Mouse (Mus musculus) CD4-positive, CD25-positive, alpha-beta regulatory T cell, adult 4 months (primary cell): ENCODE results near the gene Apln. TPM values are rescaled to one million over a fixed set of nuclear protein-coding genes. Genes with fewer than 3 reads are reported as not detected.

Experiments used
- ATAC-seq: one replicate; pipeline ENCODE4 v1.8.0; 2017
- polyA plus RNA-seq, 2 experiments: library from polyadenylated mRNA; unstranded; fragments of 100-300 nt; shearing (Covaris generic); gene quantifications; one replicate each; pipeline ENCODE4 v1.2.1; 2017

Apln gene
- polyA plus RNA-seq = under 1 TPM; 0.30 to 0.37 TPM

DNA sequence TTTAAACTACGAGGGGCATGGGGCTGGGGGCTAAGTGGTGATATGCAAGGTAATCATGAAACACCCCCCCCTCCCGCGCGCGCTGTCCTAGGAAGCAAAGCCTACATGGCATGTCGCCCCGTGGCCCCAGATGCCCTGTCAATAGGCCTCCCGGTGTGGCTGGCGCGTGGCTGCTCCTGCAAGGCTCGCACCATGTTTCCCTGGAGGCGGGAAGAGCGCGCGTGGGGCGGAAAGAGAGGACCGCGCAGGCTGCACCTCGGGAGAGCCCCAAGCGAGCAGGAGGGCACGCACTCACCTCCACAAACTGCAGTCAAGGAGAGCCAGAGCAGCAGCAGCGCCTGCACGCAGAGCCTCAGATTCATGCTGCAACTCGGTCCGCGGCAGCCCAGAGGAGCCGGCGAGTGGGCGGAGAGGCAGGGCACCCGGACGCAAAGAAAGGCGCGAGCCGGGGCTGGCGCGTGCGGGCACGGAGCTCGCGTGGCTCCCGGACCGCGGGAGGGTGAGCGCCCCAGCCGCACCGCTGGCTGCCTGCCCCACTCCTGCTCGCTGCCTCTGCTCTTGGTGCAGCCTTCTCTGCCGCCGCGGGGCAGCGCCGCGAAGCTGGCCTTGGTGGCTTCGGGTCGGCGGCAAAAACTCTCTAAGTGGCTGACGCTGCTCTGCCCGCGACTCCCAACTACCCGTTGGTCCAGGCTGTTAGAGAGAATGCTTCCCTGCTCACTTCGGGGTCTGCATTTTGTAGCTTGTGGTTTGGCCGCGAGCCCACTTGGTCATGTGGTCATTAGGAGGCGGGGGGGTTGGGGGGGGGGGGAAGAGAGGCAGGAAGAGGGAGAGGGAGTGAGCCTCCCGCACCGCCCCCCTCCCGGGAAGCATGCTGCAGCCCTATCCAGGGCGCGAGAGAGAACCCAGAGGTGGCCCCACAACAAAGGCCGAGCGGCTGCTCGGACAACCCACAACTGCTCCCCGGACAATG, at the start of gene Apln:
Gene Apln (minus strand): TSS at position 710 of the 970 bp plus-strand sequence.
- ATAC-seq = no peak

DNA sequence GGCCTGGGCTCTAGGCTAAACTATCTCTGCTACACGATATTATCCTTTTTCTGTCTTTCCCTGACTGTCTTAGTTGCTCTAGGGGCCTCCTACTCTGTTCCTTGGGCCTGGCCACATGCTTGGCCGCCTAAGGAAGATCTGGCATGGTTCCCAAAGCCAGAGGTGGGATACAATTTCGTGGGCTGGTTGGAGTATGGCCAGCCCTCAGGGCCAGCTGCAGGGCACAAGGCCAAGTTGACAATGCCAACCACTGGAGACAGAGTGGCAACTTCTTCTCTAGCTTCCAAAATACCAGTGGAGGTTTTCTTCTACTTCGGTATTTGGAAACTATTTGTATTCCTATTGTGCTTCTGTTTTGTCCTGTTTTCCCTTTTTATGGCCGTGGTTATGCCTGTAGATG, 47.7 kb upstream of the Apln start:
- no peak for ATAC-seq

DNA sequence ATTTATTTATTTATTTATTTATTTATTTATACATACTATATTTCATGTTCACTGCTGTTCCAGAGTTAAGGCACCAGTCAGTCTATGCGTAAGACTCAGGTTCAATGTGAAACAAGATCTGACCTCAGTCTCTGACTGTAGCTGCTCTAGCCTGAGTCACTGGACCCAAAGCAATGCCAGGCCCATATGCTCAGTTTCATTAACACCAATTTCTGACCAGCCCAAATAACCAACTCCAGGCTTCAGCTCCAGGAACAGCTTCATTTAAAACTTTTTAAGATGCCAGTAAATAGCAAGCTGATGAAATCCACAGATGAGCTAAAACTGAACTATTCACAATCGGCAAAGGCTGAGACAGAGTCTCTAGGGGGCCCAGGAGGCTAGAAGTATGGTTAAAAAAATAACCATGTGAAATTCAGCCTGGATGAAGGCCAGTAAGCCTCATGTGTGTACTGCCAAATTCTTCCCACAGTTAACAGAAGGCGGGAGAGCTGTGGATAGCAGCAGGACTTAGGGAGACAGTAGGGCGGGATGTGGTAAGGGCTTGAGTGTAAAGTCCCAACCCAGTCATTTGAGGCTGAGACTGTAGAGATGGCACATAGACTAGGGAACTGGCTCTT, 42.3 kb upstream of the Apln start:
- ATAC-seq = no peak

DNA sequence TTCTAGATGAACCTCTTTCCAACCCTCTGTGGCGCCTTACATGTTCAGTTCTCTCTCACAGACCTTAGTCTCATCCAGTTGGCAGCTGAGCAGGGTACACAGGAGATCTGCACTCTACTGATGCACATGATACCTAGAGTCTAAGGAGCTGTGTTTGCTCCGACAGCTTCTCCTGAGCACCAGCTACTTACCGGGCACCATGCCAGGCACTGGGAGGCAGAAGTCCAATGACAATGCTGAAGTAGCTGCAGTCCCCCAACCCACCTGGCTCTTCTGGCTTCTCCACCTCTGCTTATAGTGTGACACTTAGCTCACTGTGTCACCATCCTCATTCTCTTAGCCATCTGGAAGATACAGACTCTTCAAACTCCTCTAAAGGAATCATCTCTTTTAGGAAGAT, 40.0 kb upstream of the Apln start:
- ATAC-seq = no peak

DNA sequence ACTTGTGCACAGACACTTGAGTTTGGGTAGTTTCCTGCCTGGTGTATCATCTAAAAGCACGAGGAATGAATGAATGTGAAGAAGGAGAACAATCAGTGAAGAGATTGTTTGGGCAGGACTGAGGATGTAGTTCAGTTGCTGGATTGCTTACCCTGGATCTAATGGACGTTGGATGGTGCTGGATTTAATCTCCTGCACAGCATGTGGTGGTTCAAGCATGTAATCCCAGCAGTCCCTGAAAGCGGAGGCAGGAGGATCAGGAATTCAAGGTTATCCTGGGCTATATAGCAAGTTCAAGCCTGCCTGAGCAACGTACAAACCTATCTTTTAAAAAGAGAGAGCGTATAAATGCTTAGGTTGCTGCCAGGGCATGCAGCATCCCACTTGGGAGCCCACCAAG, 37.7 kb upstream of the Apln start:
- ATAC-seq = no peak

DNA sequence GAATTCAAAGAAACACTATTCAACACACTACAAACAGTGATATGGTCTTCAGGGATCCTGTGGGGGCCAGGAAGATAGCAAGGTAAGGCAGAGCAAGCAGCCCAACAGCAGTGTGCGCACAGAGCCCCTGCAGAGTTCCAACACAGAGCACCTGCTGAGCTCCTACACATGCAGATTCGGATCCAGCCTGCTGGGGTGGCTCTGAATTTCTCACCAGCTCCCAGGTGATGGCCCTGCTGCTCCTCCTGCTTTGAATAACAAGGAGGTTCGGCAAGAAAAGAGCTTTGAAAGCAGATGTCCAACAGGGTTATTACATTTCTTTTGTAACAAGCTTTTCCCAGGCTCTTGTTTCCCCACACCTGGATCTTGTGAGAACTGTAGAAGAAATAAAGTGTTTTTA, 37.3 kb upstream of the Apln start:
- no peak for ATAC-seq

DNA sequence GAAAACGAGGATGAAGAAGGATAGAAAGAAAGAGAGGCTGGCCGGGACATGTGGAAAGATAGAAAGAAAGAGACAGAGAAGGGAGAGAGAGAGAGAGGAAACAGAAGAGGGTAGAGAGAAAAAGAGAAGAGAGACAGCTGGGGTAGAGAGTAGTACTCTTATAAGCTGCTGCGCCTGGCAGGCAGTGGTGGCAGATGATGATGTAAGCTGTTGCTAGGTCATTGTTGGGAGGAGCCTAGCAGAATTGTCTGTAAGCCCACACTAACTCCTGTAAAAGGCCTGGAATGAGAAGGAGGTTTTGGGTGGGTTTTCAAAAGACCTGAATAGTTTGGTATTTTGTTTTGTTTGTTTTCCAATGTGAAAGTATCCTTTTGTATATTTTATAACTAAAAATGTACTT, 32.2 kb upstream of the Apln start:
- ATAC-seq = no peak

DNA sequence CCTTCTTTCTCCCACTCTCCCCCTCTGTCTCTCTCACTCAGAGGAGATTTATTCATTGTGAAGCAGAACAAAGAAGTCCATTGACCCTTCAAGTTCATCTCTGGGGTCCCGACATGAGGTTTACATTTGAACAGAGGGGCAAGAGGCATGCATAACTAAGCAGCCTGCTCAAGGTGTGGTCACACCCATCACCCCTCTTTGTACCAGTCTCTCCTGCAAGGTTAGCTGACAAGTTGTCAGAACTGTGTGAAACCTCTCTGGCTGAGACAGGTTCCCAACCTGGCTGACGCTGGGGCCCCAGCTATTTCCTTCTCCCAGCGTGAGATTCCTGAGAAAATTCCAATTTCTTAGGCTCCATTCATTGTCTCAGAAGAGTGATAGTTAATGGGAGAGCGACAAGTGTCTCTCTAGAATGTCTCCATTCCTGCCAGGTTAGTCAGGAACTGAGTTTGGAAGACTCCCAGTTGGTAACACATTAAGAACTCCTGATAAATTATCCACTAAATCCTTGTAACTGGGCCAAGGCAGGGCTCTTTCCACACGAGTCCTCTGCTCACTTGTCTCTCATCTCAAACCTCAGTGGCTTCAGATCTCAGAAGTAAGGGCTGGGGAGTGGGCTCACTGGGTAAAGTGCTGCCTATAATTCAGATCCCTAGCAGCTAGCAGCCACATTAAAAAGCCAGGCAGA, 29.7 kb upstream of the Apln start:
- ATAC-seq = no peak

DNA sequence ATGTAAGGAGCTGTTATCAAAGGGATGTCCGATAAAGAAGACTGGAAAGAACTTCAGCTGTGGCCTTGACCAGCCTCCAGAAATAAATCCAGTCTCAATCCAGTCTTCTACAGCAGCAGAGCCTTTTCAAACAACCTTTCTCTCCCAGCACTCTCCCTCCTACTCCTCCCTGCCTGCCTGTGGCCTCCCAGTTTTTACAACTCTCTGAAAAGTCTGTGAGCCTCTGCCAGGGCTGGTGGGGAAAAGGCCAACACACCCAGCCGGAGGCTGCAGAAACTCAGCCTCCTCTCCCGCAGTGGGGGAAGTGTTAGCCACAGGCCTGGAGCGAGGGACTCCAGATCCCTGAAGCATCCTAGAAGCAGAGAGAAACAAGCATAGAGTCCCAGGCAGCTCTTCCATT, 27.8 kb upstream of the Apln start:
- ATAC-seq = no peak

DNA sequence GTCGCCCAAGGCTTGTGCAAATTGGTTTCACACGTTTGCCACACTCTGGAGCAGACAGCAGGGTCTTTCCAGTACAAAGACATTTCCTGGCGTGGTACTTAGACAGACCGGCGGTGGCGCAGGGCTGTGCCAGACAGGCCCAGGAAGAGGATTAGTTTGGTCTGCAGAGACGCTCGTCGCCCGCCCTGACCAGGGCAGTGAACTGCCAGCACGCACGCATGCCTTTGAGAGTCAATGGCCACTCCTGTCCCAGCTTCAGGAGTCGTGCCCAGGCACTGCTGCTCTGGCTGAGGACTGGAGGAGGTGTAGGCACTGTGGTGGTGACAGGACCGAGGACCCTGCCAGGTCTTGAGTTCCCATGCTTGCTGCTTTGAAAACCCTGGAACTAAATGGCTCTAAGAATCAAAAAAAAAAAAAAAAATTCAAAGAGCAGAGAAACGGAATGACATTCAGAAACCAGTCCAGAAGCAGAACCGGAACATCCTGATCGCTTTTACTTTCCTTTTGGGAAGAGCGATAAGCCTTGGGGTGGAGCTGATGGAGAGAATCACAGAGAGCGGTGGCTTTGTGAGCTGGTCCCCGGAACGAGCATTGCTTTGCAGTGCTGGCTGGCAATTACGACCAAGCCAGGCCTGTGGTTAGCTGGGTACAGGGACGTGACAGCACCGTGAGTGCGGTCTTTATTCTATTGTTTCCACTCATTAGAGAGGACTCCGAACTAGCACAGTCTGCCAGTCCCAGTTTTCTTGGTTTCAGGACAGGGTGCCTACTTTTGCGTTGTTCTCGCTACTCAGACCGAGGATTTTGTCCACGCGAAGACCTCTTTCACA, 19.7 kb upstream of the Apln start:
- peak; percentile 81 for ATAC-seq

DNA sequence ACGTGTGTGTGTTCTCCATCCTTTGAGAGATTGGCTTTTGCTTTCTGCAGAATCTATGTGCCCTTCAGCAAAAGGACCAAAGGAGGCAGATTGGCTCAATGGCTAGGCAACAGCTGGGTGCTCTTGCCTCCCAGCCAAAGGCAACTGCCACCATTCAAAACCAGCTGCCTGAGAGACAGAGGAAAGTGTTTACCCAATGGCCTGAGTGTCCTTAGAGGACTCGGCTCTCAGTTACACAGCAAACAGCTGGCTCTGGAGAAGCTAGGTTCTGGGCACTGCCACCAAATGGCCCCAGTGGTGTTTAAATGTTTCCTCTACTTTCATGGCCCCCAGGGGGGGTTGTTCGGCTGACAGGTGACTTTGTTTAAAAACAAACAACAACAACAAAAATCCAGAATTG, 19.1 kb upstream of the Apln start:
- ATAC-seq = peak; percentile 17

DNA sequence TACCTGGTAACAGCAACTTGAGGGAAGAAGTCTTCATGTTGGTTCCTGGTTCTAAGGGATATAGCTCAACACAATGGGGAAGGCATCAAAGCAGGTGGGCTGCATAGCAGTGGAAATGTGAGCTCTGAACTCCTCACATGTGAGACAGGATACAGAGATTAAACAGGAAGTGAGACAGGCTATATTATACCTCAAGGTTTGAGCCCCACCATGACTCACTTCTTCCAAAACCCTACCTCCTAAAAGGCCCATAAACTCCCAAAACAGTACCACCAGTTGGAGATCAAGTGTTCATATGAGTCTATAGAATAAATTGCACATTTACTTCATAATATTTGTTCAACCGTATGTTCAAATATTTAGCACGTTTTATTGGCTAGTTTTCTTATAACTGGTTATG, 11.7 kb upstream of the Apln start:
- ATAC-seq = no peak

DNA sequence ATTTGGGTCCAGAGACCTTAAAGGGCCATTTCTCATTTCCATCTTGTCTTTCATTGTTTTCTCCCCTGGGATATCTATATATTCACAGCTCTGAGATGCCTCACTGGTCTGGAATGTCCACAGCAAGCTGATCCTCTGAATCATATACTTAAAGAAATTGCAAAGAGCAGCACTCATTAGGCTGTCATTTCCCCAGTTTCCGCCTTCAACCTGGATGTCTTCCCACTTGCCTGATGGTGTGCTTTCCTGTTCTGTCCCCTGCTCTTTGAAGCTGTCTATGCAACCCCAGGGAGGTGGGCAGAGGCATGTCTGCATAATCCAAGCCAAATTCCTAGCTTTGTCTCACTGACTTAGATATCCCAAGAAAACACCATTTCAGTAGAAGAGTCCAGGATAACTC, 9.6 kb upstream of the Apln start:
- no peak for ATAC-seq

DNA sequence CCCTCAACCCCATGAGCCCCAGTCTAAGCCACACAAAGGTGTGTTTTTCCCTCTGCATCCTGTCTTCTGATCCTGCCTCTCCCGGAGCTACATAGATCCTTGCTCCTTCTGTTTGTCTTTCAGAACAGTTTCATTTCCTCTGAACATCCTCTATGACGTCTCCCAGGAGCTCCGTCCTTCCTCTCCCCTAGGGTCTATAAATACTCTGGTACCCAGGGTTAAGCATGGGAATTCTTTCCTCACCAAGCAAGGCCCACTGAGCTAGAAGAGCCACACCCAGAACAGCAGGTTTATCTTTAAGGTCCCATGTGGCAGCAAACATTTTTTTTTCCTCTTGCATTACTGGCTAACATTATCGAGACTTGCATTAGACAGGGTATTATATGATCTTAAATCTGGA, 8.1 kb upstream of the Apln start:
- no peak for ATAC-seq

DNA sequence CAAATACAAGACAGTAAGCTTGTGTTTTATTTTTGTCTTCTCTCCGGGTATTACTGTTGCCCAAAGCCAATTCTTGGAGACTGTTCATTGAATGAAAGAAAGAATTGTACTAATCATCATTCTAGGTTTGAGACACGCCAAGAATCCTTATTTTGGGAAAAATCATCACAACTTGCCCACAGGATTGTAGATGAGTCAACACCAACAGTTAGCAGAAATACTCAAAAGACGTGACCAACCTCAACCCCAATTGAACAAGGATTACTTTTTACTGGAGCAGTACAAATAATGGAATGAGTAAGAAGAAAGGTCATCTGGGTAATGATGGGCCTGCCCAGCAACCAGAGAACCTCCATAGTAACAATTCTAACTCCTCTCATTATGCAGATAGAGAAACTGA, 5.7 kb upstream of the Apln start:
- no peak for ATAC-seq

DNA sequence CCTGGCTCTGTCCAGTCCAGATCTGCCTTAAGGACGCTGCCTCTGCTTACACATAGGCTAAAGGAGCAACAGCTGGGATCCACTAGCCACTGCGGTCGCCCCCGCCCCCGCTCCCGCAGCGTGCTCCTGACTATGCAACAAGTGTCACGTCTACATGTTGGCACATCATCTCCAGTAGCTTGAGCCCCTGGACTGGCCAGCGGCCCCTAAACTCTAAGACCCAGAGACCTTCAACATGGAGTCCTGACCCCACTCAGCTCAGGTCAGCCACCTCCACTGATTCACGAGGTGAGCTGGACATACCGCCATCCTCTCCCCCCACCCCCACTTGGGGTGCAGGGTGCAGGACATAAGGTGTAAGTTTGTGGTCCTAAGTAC, 898 bp downstream of the Apln start:
- ATAC-seq = no peak

DNA sequence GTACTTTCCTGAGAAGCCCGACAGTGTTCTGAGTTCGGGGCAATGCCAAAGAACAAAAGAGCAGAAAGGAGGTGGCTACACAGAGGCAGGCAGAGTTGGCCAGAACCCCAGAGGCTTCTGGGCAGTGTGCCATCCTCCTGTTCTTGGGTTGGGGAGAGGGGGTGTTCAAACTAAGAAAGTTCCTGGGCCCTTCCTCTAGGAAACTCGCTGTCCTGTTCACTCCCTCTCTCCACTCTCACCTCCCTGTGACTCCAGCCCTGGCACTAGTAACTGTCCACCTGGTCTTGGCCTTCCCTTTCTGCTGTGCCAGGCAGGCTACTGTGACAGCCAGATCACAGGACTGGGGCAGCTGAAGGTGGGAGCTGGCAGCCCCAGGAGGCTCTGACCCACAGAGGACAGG, 1.6 kb downstream of the Apln start:
- ATAC-seq = no peak

DNA sequence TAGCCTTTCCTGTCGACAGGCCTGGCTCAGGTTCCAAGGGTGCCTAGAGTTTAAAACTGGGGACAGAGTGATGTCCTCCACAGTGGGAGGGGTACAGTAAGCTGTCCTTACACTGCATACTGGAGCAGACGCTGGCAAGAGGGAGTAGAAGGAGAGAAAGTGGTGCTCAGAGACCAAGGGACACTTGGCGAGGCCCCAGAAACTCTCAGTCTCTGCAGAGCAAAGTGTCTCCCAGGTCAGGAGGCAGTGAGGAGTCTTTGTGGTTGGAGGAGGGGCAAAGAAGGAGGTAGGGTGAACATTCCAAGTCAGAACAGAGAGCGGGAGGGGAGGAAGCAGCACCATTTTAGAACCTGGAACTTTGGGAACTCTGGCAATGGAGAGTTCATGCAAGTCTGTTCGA, 2.8 kb downstream of the Apln start:
- ATAC-seq = no peak

DNA sequence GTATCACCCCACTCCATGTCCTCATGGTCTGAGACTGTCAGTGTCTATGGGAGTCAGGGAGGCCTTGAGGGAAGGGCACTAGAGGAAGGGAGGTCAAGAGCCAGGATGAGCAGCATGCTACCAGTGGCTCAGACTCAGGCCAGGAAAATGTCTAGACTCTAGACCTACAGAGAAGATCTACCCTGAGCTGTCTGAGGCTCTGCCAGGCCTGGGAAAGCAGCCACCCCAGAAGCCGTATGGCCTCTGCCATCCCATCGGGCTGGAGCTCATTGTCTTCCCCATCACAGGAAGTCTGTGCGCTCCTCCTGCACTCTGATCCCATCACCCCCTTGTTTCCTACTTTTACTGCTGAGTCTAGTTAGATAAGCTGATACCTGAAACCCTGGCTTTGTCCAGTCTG, 4.1 kb downstream of the Apln start:
- no peak for ATAC-seq

DNA sequence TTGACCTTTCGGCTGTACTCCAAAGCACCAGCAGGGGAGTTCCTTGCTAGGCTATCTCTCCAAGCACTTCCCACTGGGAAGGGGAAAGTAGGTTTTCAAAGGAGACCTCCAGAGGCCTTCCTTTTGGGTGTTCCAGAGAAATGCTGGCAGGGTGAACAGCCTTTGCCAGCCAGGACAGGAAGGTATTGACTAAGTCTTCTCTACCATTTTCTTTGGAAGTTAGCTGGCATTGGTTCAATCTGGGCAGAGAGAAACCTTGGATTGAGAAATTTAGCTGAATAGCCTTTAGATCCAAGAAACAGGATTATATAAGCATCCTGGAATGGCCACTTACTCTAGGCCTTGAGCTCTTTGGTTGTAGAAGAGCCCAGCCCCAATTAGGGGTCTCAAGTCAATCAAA, 11.8 kb downstream of the Apln start:
- no peak for ATAC-seq

DNA sequence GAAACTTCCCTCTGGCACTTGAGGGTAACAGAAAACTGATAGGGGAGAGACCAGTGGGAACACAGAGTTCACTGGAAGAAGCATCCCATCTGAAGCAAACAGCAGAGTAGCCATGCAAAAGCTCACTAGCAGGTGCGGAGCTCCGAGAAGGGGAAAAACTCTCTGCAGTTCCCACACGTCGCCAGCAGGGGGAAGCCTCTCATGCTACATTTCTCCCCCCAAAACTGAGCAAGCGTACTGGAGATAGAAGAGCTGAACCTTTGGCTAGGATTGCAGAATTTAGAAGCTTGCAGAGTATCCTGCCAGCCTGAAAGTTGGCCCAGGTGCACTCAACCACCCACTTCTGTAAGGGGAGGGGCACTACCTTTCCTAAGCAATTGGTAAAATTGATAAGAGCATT, 14.7 kb downstream of the Apln start:
- ATAC-seq = peak; percentile 62

DNA sequence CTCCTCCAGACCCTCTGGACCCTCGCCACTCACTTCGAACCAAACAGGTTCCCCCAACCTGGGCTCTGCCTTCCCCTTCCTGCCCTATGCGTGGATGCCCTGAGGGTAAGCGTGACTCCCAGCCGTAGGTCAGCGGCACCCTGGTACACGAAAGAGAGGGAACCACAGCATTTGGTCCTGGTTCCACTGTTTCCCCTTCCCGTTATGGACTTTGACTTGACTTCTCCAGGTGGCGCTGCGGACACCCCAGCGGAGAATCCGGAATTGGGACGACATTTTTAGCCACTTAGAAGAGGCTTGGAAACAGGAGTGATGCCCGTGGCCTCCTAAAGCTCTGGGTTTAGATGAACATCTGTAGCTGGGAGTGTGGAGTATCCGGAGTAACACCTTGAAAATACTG, 15.3 kb downstream of the Apln start:
- no peak for ATAC-seq
